Comparison of ENCODE assay signal across 23 mouse cellular contexts in the genomic region with DNA sequence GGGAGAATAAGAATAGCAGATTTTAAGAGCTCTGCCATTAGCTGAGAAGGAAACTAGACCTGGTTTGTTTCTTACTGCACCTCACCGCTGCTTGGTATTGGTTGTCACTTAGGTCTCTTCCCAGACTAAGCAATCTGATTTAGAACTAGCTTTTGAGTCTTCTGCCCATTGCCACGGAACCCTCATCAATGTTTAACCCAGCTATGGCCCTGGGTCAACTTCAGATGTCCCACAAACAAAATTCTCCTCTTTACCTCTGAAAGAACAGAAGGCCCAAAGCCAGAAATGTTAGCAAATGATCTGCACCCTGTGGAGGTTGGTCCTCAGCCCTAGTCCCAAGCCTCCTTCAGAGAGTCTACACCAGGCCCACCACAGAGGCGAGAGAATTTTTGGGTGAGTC.
DNase-seq lines count a peak whose midpoint lies in the region; ATAC-seq lines count a peak whose summit lies in the region.
"Had no signal": no experiment of that assay in that cellular context is flagged by ENCODE, and none has a peak within 500 bp of the region (broad histone marks: within the 10 kb centered on the region; RNA-seq: fewer than 3 reads in every experiment).

No protein-coding gene starts in this region.

- H3K27ac ChIP-seq in kidney, embryonic 16.5 days (ENCODE audit: low read length), result no peak overlapping the region
- no peak overlapping the region for H3K27ac ChIP-seq in midbrain, embryonic 11.5 days (ENCODE audit: low read depth, low read length)
- no peak overlapping the region for H3K27ac ChIP-seq in midbrain, embryonic 16.5 days (ENCODE audit: low read length)
- H3K27ac ChIP-seq: forebrain, embryonic 10.5 days; forebrain, embryonic 13.5 days; heart, adult 2 months; heart, embryonic 10.5 days; heart, embryonic 13.5 days had no signal

- no peaks in the 10 kb centered on the region for H3K27me3 ChIP-seq in kidney, embryonic 16.5 days (ENCODE audit: insufficient read depth, low read length)
- no peaks in the 10 kb centered on the region for H3K27me3 ChIP-seq in midbrain, embryonic 11.5 days (ENCODE audit: control insufficient read depth, insufficient read depth, low read length)
- no peaks in the 10 kb centered on the region for H3K27me3 ChIP-seq in midbrain, embryonic 16.5 days (ENCODE audit: control insufficient read depth, insufficient read depth, low read depth, low read length)
- H3K27me3 ChIP-seq: forebrain, embryonic 13.5 days had no signal

- DNase-seq in kidney, adult 11 months, result peak; percentile 69
- peak; percentile 75 to 78 for DNase-seq in kidney, adult 8-10 months
- DNase-seq in kidney, postnatal 4 days, result no peak
- DNase-seq in midbrain, embryonic 11.5 days (ENCODE audit: low spot score, missing footprints), result peak; percentile 6
- DNase-seq in lung, postnatal 10 days, result no peak
- DNase-seq: adrenal gland, postnatal 10 days; adrenal gland, postnatal 36 days; cerebellum, adult 18-20 months; cerebellum, adult 9-10 months; cerebellum, postnatal 14 days; gastrocnemius, postnatal 10 days; gastrocnemius, postnatal 36 days; heart, adult 2 months; heart, postnatal 14 days; heart, postnatal 4 days had no signal

- H3K4me3 ChIP-seq in kidney, embryonic 16.5 days (ENCODE audit: low read length), result no peak overlapping the region
- no peak overlapping the region for H3K4me3 ChIP-seq in midbrain, embryonic 11.5 days (ENCODE audit: low read depth, low read length)
- no peak overlapping the region for H3K4me3 ChIP-seq in midbrain, embryonic 16.5 days (ENCODE audit: low read depth, low read length)
- H3K4me3 ChIP-seq: forebrain, embryonic 10.5 days; forebrain, embryonic 13.5 days; heart, adult 2 months; heart, embryonic 10.5 days; heart, embryonic 13.5 days had no signal

- H3K4me2 ChIP-seq in kidney, embryonic 16.5 days (replicated peaks; ENCODE audit: low read depth, low read length), result no peak overlapping the region
- no peak overlapping the region for H3K4me2 ChIP-seq in midbrain, embryonic 11.5 days
- no peak overlapping the region for H3K4me2 ChIP-seq in midbrain, embryonic 16.5 days (ENCODE audit: low read length)
- H3K4me2 ChIP-seq: forebrain, embryonic 13.5 days; heart, embryonic 13.5 days had no signal

- H3K36me3 ChIP-seq in kidney, embryonic 16.5 days (ENCODE audit: insufficient read depth, low read length), result no peaks in the 10 kb centered on the region
- no peaks in the 10 kb centered on the region for H3K36me3 ChIP-seq in midbrain, embryonic 11.5 days (ENCODE audit: control insufficient read depth, insufficient read depth, low read length)
- H3K36me3 ChIP-seq in midbrain, embryonic 16.5 days (ENCODE audit: control insufficient read depth, insufficient read depth, low read length), result no peaks in the 10 kb centered on the region
- H3K36me3 ChIP-seq: forebrain, embryonic 10.5 days; heart, embryonic 10.5 days; heart, embryonic 13.5 days had no signal

- no peaks in the 10 kb centered on the region for H3K9me3 ChIP-seq in kidney, embryonic 16.5 days (ENCODE audit: low read length)
- no peaks in the 10 kb centered on the region; the same call in 1 of the 2 replicates for H3K9me3 ChIP-seq in midbrain, embryonic 11.5 days (ENCODE audit: control insufficient read depth, low read length)
- no peaks in the 10 kb centered on the region for H3K9me3 ChIP-seq in midbrain, embryonic 16.5 days (replicated peaks; ENCODE audit: control insufficient read depth, low read length, poor library complexity, severe bottlenecking)
- H3K9me3 ChIP-seq: forebrain, embryonic 10.5 days; forebrain, embryonic 13.5 days; heart, embryonic 10.5 days; heart, embryonic 13.5 days had no signal

- no peak overlapping the region for H3K9ac ChIP-seq in kidney, embryonic 16.5 days (replicated peaks; ENCODE audit: low read length)
- H3K9ac ChIP-seq in midbrain, embryonic 11.5 days (ENCODE audit: low read length), result no peak overlapping the region
- H3K9ac ChIP-seq in midbrain, embryonic 16.5 days (ENCODE audit: low read depth, low read length), result no peak overlapping the region
- H3K9ac ChIP-seq: forebrain, embryonic 13.5 days; heart, embryonic 13.5 days had no signal

- no peaks in the 10 kb centered on the region for H3K4me1 ChIP-seq in kidney, embryonic 16.5 days (ENCODE audit: insufficient read depth, low read length)
- no peaks in the 10 kb centered on the region for H3K4me1 ChIP-seq in midbrain, embryonic 11.5 days (ENCODE audit: control insufficient read depth, insufficient read depth, low read length)
- no peaks in the 10 kb centered on the region for H3K4me1 ChIP-seq in midbrain, embryonic 16.5 days (ENCODE audit: control insufficient read depth, insufficient read depth, low read length)
- H3K4me1 ChIP-seq: forebrain, embryonic 10.5 days; heart, embryonic 10.5 days; heart, embryonic 13.5 days had no signal

- no peak for ATAC-seq in kidney, embryonic 16.5 days (ENCODE audit: low FRiP score, low TSS enrichment)
- no peak for ATAC-seq in midbrain, embryonic 11.5 days (ENCODE audit: low FRiP score)
- no peak for ATAC-seq in midbrain, embryonic 16.5 days
- ATAC-seq: activated CD4-positive, CD25-positive, alpha-beta regulatory T cell, adult 4 months; forebrain, embryonic 13.5 days; forebrain, embryonic 16.5 days had no signal

- WGBS in kidney, embryonic 16.5 days, result 72% methylated on average over 3 of the region's 3 CpGs
- WGBS in midbrain, embryonic 11.5 days, result 93% methylated on average over 3 of the region's 3 CpGs
- 93% methylated on average over 3 of the region's 3 CpGs for WGBS in midbrain, embryonic 16.5 days

Comparison
In these comparisons a context has a peak if more than half of its experiments do, and no peak if none do; other contexts are left out.
1. DNase-seq: peak in kidney, adult 11 months (single experiment), kidney, adult 8-10 months (2 of 2) and midbrain, embryonic 11.5 days (single experiment); none in kidney, postnatal 4 days (0 of 2) and lung, postnatal 10 days (single experiment).